Mouse (Mus musculus): ENCODE results near the gene Pus3. TPM values are rescaled to one million over a fixed set of nuclear protein-coding genes. Genes with fewer than 3 reads are reported as not detected.

Gene Pus3
- polyA plus RNA-seq, 1 experiment from 2014 or later = 4.7 TPM

GRCm38 (mm10) chr9:35556494-35557102 lies 1.8 kb upstream of the Pus3 start:
- Histone ChIP-seq H3K9ac (replicated peaks) (no peak overlapping the region), H3K4me3 (ENCODE audit: low read depth, low read length) (no peak overlapping the region), H3K27ac (ENCODE audit: low read depth) (no peak overlapping the region), H3K9me3 (ENCODE audit: low read length) (no peaks in the 10 kb centered on the region), H3K36me3 (replicated peaks; ENCODE audit: insufficient read depth, low read length) (peaks cover 8% of the 10 kb centered on the region), H3K4me2 (ENCODE audit: low read depth, low read length) (no peak overlapping the region), H3K27me3 (ENCODE audit: insufficient read depth, low read length) (peaks cover 27% of the 10 kb centered on the region), H3K4me1 (ENCODE audit: insufficient read depth) (peaks cover 16% of the 10 kb centered on the region)
- DNase-seq (no peak), ATAC-seq (no peak)
- TF ChIP-seq EP300 (IDR thresholded peaks at IDR 0.05; ENCODE audit: low read depth) (no peak), CTCF (IDR thresholded peaks at IDR 0.05; ENCODE audit: low read depth) (no peak)
- WGBS (ENCODE audit: insufficient replicate concordance) = 53% methylated on average over 12 of the region's 12 CpGs

DNA sequence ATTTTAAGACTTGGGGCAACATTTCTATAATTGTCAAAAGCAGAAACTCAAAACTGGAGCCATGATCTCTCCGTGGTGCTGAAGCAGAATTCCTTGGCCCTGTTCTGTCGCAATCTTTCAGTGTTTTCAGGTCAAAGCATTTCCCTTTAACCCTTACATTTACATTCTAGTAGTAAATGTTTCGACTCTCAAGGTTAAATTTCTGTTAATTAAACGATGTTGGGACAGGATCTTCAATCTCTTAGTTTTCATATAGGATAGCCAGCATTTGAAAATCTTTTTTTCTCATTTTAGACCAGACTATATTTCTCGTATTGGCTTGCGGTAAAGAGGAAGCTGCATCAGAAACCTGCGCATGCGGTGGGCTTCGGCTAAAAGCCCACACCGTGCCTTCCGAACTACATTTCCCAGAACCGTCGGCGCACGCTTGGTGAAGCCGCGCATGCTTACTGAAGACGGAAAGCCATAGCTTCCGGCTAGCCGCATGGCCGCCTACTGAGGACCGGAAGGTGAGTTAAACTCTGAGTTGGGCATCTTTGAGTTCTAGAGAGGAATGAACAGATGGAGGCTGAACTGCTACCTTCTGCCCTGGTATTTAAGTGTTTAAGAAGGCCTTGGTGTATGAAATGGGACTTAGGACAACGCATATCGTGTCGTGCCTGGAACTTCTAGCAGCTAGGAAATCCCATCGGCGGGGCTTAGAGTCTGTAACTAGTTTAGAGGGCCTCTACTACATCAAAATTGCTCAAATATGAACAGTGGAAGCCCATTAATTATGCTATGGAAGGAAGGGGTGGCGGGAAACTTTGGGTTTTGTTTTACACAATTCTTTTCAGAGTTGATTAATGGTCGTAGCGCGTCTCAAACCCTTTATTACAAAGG lies 855 bp downstream of the Pus3 start:
- H3K4me3 ChIP-seq (ENCODE audit: low read depth, low read length) = peak overlapping the region; percentile 67
- peaks cover 18% of the 10 kb centered on the region for H3K36me3 ChIP-seq (replicated peaks; ENCODE audit: insufficient read depth, low read length)
- H3K9me3 ChIP-seq (ENCODE audit: low read length) = no peaks in the 10 kb centered on the region
- peaks cover 27% of the 10 kb centered on the region for H3K27me3 ChIP-seq (ENCODE audit: insufficient read depth, low read length)
- WGBS (ENCODE audit: insufficient replicate concordance) = 1% methylated on average over 31 of the region's 31 CpGs
- peak; percentile 76 for DNase-seq
- no peak for TF ChIP-seq EP300 (IDR thresholded peaks at IDR 0.05; ENCODE audit: low read depth)
- peak; percentile 90 for ATAC-seq
- H3K9ac ChIP-seq (replicated peaks) = peak overlapping the region; percentile 62
- H3K27ac ChIP-seq (ENCODE audit: low read depth) = no peak overlapping the region
- H3K4me1 ChIP-seq (ENCODE audit: insufficient read depth) = peaks cover 16% of the 10 kb centered on the region
- peak overlapping the region; percentile 90 for H3K4me2 ChIP-seq (ENCODE audit: low read depth, low read length)

DNA sequence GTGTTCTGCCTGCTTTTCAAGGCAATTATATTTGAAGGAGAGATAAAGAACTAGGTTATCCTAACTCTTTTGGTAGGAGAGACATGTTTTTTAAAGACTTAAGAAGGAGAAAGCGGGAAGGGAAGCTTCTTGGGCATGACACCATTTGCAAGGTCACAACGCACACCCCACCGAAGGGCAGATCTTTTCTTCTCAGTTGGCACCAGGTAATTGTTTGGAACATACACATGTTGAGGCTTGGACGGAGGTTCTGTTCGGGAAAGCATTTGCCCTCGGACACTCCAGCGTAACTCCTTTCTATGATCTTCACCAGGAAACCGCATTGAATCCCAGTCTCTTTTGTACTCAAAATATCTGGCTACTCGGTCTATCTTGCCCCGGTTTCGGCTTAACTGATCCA lies 2.7 kb downstream of the Pus3 start:
- no peak for TF ChIP-seq EP300 (IDR thresholded peaks at IDR 0.05; ENCODE audit: low read depth)
- no peak for TF ChIP-seq CTCF (IDR thresholded peaks at IDR 0.05; ENCODE audit: low read depth)
- no peak overlapping the region for H3K9ac ChIP-seq (replicated peaks)
- H3K4me1 ChIP-seq (ENCODE audit: insufficient read depth) = peaks cover 16% of the 10 kb centered on the region
- no peak overlapping the region for H3K27ac ChIP-seq (ENCODE audit: low read depth)
- 88% methylated on average over 11 of the region's 11 CpGs for WGBS (ENCODE audit: insufficient replicate concordance)
- H3K4me3 ChIP-seq (ENCODE audit: low read depth, low read length) = no peak overlapping the region
- ATAC-seq (no peak), DNase-seq (no peak)
- no peaks in the 10 kb centered on the region for H3K9me3 ChIP-seq (ENCODE audit: low read length)
- no peak overlapping the region for H3K4me2 ChIP-seq (ENCODE audit: low read depth, low read length)
- H3K27me3 ChIP-seq (ENCODE audit: insufficient read depth, low read length) = peaks cover 23% of the 10 kb centered on the region
- H3K36me3 ChIP-seq (replicated peaks; ENCODE audit: insufficient read depth, low read length) = peaks cover 35% of the 10 kb centered on the region

DNA sequence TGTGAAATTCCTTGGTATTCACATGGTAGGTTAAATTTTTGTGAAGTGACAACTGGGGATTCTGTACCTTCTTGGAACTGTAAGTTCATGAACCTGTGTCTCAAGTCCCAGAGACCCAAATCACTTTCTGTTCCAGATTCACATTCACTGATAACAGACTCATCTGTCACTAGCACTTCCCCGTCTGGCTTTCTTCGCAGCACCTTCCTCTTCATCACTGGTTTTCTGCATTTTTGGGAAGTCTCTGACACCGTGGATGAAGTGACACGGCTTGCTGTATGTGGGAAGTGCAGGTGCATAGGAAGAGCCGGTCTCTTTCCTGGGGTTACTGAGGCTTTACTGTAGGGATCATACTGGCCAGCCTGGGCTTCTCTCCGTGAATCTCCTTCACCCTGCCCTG lies 3.2 kb downstream of the Pus3 start:
- Histone ChIP-seq H3K4me1 (ENCODE audit: insufficient read depth) (peaks cover 16% of the 10 kb centered on the region), H3K9ac (replicated peaks) (no peak overlapping the region), H3K27me3 (ENCODE audit: insufficient read depth, low read length) (peaks cover 22% of the 10 kb centered on the region), H3K9me3 (ENCODE audit: low read length) (no peaks in the 10 kb centered on the region), H3K36me3 (replicated peaks; ENCODE audit: insufficient read depth, low read length) (peaks cover 40% of the 10 kb centered on the region), H3K4me2 (ENCODE audit: low read depth, low read length) (no peak overlapping the region), H3K27ac (ENCODE audit: low read depth) (no peak overlapping the region), H3K4me3 (ENCODE audit: low read depth, low read length) (no peak overlapping the region)
- ATAC-seq (no peak), DNase-seq (no peak)
- WGBS (ENCODE audit: insufficient replicate concordance) = 65% methylated on average over 6 of the region's 6 CpGs
- TF ChIP-seq EP300 (IDR thresholded peaks at IDR 0.05; ENCODE audit: low read depth) = no peak
- TF ChIP-seq CTCF (IDR thresholded peaks at IDR 0.05; ENCODE audit: low read depth) = no peak

DNA sequence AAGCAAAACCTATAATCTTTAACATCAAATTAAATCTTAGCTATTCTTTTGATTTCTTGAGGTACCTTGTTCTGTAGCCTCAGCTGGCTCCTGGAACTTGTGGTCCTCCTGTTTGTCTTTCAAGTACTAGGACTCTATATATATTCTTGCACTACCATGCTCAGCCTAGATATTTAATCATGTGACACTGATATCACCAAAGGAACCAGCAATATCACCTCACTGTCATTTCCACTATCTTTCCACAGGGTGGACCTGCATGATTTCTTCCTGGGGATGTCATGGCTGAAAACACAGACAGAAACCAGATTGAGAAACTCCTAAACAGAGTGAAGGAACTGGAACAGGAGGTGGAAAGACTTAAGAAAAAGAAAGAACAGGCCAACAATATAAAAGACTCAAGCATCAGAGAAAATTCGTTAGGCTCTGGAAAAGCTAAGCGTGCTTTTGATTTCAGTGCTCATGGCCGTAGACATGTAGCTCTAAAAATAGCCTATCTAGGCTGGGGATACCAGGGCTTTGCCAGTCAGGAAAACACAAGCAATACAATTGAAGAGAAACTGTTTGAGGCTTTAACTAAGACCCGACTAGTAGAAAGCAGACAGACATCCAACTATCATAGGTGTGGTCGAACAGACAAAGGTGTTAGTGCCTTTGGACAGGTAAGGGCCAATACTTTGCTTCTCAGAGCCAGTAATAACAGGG lies 6.3 kb downstream of the Pus3 start:
- Histone ChIP-seq H3K27me3 (ENCODE audit: insufficient read depth, low read length) (no peaks in the 10 kb centered on the region), H3K4me3 (ENCODE audit: low read depth, low read length) (no peak overlapping the region), H3K4me2 (ENCODE audit: low read depth, low read length) (no peak overlapping the region), H3K9me3 (ENCODE audit: low read length) (no peaks in the 10 kb centered on the region), H3K27ac (ENCODE audit: low read depth) (no peak overlapping the region), H3K9ac (replicated peaks) (no peak overlapping the region), H3K4me1 (ENCODE audit: insufficient read depth) (peaks cover 3% of the 10 kb centered on the region; the same call in 1 of the 2 replicates), H3K36me3 (replicated peaks; ENCODE audit: insufficient read depth, low read length) (peaks cover 56% of the 10 kb centered on the region)
- no peak for TF ChIP-seq CTCF (IDR thresholded peaks at IDR 0.05; ENCODE audit: low read depth)
- no peak for TF ChIP-seq EP300 (IDR thresholded peaks at IDR 0.05; ENCODE audit: low read depth)
- ATAC-seq = no peak
- 89% methylated on average over 5 of the region's 5 CpGs for WGBS (ENCODE audit: insufficient replicate concordance)
- DNase-seq = no peak

DNA sequence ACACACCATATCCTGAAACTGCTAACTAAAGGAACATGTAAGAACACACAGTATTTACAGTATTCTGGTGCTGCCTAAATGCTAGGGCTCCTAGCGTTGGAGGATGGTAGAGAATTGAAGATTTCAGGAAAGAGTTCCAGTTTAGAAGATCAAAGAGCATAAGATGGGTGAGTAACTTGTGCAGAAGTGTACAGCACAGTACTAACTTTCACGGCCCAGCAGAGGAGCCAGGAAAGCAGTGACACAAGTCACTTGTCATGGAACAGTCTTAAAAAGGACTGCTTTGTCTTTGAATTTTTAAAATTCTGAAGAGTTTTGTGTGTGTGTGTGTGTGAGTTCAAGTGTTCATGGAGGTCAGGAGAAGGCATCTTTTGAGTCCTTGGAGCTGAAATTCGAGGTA lies 9.6 kb downstream of the Pus3 start:
- Histone ChIP-seq H3K27me3 (ENCODE audit: insufficient read depth, low read length) (no peaks in the 10 kb centered on the region), H3K9ac (replicated peaks) (no peak overlapping the region), H3K4me3 (ENCODE audit: low read depth, low read length) (no peak overlapping the region), H3K4me1 (ENCODE audit: insufficient read depth) (no peaks in the 10 kb centered on the region), H3K4me2 (ENCODE audit: low read depth, low read length) (no peak overlapping the region), H3K36me3 (replicated peaks; ENCODE audit: insufficient read depth, low read length) (peaks cover 44% of the 10 kb centered on the region), H3K27ac (ENCODE audit: low read depth) (no peak overlapping the region), H3K9me3 (ENCODE audit: low read length) (no peaks in the 10 kb centered on the region)
- DNase-seq (no peak), ATAC-seq (no peak)
- TF ChIP-seq CTCF (IDR thresholded peaks at IDR 0.05; ENCODE audit: low read depth) = no peak
- TF ChIP-seq EP300 (IDR thresholded peaks at IDR 0.05; ENCODE audit: low read depth) = no peak
- 86% methylated on average over 3 of the region's 3 CpGs for WGBS (ENCODE audit: insufficient replicate concordance)
